Mouse (Mus musculus) thymus, adult 2 months (tissue): ENCODE measurements around the gene Rab35.

ENCODE experiments used
- CTCF ChIP-seq: fragments of 200-500 bp; IDR thresholded peaks from 2 replicates; pipeline ENCODE4 v1.5.1; 2012; ENCODE audit warnings: mild to moderate bottlenecking, control low read depth, low read length, moderate library complexity, borderline replicate concordance; ENCODE audit not compliant: control insufficient read depth, poor library complexity, insufficient read depth; ENCODE audit errors: extremely low read depth
- POLR2A ChIP-seq: fragments of 200-500 bp; IDR thresholded peaks from 2 replicates; pipeline ENCODE4 v1.6.1; 2012; ENCODE audit warnings: mild to moderate bottlenecking, low read length, control low read depth, moderate library complexity; ENCODE audit not compliant: control insufficient read depth, poor library complexity, insufficient read depth; ENCODE audit errors: extremely low read depth

- no peak for TF ChIP-seq CTCF
- TF ChIP-seq POLR2A: no peak
Measured at GRCm38 (mm10) chr5:115686716-115687115, 55.0 kb downstream of the Rab35 start.
